Mouse (Mus musculus) gastrocnemius, adult 2 months (tissue): ENCODE measurements around the gene Gpatch2. TPM values are rescaled to one million over a fixed set of nuclear protein-coding genes. Genes with fewer than 3 reads are reported as not detected.

Source experiments
- DNase-seq: peaks from one replicate; pipeline ENCODE4 v3.0.0; 2022
- H3K27ac ChIP-seq: fragments of 200-600 bp; 2 replicates; pipeline ENCODE4 v1.8.1; 2022; ENCODE audit warnings: mild to moderate bottlenecking
- H3K4me3 ChIP-seq: fragments of 200-600 bp; 2 replicates; pipeline ENCODE4 v1.8.1; 2022; ENCODE audit warnings: mild to moderate bottlenecking, moderate library complexity
- CTCF ChIP-seq: fragments of 200-600 bp; IDR thresholded peaks from 2 replicates; pipeline ENCODE4 v1.8.1; 2022; ENCODE audit warnings: antibody characterized with exemption, mild to moderate bottlenecking, moderate library complexity
- intact Hi-C: fragments of 180-260 bp; cut with DNase I; formaldehyde crosslinking; loops from one replicate; pipeline ENCODE4 v1.15.1; 2025
- total RNA-seq, 2 experiments: library from RNA; stranded (reverse); gene quantifications; 2 replicates each; pipeline ENCODE4 v1.2.3; 2021

Gpatch2 gene
- total RNA-seq, 2 experiments from 2014 or later: 10.5 to 10.6 TPM

DNA sequence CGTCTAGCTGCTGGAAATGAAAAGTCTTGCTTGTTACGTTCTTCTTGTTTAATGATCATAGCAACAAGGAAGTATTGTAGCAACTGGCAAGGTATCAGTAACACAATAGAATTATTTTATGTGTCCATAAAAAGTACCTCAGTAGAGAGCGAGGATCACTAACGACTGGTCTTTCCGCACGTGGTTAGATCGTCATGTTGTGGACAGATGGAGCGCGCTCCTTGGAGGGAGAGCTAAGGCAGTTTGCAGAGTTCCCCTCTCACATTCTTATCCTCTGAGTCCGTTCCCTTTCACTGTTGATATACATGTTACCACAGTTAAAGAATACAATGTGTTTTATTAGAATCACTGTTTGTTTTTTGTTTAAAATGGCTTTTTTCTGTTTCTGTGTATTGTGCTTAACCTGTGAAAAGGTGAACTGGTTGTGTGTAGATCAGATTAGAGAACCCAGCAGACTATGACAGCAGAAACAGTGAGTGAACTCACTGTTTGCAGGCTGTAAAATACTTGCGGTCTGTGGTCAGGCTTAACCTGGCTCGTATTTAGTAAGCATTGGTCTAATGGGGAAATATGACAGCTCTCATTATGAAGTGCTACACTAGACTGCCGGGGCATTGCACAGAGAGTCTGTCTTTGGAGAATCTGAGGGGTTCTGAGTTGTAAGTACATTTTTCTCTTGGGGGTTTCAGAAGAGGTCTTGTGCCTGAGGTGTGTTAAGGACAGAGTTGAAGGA is 13.3 kb downstream of the Gpatch2 start:
- DNase-seq: no peak
- intact Hi-C loops: no loop called here
- Histone ChIP-seq H3K27ac (no peak overlapping the region), H3K4me3 (no peak overlapping the region)
- TF ChIP-seq CTCF: no peak

DNA sequence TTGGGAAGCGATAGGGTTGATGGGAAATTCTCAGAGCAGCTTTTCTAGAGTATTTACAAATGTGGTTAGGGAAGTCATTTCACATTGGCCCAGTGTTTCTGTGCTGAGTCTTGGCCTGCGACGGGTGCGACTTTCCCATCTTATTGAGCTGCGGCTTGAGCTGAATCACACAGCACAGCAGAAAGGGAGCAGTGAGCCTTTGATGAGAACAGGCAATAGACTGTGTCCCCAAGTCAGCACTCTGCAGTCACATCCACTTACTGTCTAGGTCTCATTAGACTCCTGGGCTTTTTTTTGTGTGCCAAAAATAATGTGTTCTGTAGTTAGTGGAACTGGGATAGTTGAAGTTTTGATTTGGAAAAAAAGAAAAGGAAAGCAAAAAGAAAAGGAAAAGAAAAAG is 14.9 kb downstream of the Gpatch2 start:
- Histone ChIP-seq H3K27ac (no peak overlapping the region), H3K4me3 (no peak overlapping the region)
- intact Hi-C loops: no loop called here
- TF ChIP-seq CTCF: no peak
- no peak for DNase-seq

DNA sequence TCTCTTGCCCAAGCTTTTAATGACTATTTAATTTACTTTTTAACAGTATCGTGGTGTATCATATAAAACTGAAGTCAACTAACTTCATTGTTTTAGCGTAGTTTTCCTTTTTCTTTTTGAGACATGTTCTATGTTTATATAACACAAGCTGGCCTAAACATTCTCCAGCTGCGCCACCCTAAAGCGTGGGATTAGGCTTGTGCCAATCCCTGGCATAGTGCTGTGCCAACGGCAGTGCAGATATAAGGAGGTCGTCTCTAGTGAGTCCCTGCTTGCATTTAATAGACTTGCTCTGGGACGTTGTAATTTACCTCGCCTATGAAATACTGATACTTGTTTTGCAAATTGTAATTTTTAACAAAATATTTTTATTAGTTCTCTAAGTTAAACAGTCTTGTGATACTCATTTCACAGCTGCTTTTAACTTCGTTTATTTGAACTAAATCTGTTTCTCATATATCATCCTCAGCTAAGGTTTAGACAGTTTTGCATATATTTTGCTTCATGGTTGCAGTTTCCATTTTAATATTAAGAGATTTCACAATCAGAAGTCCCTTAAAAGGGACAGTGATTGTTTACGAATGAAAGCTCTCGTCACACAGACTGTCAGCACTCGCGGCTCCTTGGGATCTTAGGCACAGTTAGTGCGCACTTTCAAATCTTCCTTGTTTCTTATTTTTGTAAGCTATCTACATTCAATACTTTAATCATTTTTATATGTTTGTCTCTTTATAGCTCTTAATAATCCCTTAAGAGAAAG is 17.1 kb downstream of the Gpatch2 start:
- intact Hi-C loops: no loop called here
- no peak for TF ChIP-seq CTCF
- Histone ChIP-seq H3K4me3 (no peak overlapping the region), H3K27ac (no peak overlapping the region)
- no peak for DNase-seq

DNA sequence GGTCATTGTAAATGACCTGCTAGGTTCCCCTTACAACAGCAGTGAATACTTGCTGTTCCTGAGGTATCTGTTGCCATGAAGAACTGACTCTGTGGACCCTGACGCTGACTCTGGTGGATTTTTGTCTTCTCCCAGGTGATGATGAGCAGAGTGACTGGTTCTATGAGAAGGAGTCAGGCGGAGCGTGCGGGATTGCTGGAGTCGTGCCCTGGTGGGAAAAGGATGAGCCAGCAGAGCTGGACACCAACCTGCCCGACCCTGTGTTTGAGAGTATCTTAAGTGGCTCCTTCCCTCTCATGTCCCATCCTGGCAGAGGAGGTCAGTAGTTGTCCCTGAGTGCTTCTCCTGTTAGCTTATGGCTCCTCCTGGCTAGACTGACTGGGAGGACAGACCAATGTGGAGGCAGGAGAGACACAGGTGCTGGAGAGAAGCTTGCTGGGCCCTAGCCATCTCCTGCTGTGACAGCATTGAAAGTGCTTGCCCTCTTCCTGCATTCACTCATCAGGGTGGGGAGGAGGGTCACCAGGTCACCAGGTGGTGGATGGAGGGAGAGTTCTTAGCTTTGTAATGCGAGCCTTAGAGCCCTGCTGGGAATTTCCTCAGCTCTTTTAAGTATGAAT is 17.8 kb downstream of the Gpatch2 start:
- no peak for TF ChIP-seq CTCF
- intact Hi-C loops: no loop called here
- DNase-seq: no peak
- Histone ChIP-seq H3K4me3 (no peak overlapping the region), H3K27ac (no peak overlapping the region)

DNA sequence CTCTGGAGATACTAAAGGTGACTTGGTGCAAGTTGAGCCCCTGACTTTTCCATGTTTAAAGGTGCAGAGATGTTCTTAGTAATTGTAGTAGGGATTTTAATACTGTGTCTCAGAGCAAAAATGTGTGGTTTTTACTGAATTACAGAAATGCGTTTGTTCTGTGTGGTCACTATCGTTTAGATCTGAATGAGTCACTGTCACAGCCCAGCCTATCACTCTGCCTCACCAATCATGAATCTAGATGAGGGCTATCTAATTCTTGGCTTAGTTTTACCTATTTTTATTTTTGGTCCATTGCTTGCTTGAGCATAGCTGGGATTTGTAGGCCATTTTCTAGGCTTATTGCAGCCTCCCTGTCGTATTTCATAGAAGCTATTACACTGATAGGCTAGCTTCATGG is 19.9 kb downstream of the Gpatch2 start:
- no peak overlapping the region for H3K4me3 ChIP-seq
- intact Hi-C loops: no loop called here
- no peak for DNase-seq
- TF ChIP-seq CTCF: no peak
- no peak overlapping the region for H3K27ac ChIP-seq

DNA sequence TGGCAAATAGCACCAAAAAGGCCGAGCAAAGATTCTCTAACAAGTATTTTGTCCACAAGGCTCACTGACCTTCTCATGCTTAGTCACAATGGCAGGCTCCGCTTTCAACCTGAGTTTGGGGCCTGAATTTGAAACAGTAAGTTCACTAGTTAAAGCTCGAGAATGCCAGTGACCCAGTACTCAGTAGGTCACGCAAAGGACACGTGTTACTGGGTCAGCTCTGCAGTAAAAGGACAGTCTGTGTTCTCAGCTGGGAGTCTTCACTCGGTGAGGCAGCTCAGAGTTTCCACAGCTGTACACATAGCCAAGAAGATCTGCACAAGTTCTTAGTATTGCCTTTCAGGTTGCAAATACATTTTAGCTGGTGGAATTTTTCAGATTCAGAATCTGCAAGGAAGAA is 21.0 kb downstream of the Gpatch2 start:
- Histone ChIP-seq H3K4me3 (no peak overlapping the region), H3K27ac (no peak overlapping the region)
- TF ChIP-seq CTCF: no peak
- intact Hi-C loops: no loop called here
- no peak for DNase-seq

DNA sequence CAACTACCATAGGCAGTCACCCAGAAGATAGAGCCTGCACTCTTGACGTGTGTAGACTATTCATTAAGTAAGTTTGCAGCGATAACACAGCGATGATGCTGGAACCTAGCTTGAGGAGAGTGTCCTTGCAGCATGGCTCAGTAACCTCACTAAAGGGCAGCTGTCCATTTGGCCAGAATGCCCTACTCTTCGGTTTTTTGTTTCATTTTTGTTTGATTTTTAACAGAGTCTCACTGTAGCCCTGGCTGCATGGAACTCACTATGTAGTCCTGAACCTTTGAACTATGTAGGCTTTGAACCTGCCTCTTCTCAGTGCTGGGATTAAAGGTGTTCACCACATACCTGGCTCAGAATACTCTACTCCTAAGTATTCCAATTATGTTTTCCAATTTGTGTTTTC is 22.8 kb downstream of the Gpatch2 start:
- intact Hi-C loops: no loop called here
- no peak for TF ChIP-seq CTCF
- Histone ChIP-seq H3K4me3 (no peak overlapping the region), H3K27ac (no peak overlapping the region)
- DNase-seq: no peak

DNA sequence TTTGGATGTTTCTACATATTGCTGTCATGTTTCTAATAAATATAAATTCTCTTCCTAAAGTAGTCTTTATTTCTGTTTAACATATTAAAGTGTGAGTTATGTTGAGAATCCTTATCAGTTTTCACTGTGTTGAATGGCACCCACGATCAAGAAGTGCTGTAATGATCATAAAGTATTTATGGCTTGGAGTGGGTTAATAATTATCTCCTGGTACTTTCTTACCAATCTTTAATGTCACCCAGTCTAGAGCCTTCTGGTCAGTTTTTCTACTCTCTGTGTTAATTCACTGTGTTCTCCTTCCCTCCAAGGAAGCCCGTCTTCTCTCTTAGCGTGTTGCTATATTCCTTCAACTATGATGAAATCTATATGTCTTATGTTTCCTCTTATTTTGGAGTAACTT is 25.0 kb downstream of the Gpatch2 start:
- intact Hi-C loops: no loop called here
- H3K4me3 ChIP-seq: no peak overlapping the region
- no peak overlapping the region for H3K27ac ChIP-seq
- no peak for DNase-seq
- no peak for TF ChIP-seq CTCF

DNA sequence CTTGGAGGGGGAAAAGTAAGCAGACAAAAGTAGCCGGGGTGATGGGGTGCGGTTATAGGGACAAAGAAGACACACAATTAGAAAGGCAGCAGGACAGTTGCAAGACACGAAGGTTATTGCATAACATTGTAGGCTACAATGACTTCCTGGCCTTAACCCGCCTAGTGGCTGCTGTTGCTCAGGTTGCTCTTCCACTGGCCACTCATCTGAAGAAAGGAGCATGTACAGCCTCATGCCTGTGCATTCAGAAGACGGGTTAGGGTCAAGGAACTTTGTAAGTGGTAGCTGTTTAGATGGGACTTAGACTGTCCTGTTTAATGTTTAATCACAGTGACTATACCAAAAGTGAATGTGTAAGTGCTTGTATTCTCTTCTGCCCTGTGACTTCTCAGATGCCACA is 26.0 kb downstream of the Gpatch2 start:
- Histone ChIP-seq H3K4me3 (no peak overlapping the region), H3K27ac (no peak overlapping the region)
- no peak for TF ChIP-seq CTCF
- no peak for DNase-seq
- intact Hi-C loops: no loop called here

DNA sequence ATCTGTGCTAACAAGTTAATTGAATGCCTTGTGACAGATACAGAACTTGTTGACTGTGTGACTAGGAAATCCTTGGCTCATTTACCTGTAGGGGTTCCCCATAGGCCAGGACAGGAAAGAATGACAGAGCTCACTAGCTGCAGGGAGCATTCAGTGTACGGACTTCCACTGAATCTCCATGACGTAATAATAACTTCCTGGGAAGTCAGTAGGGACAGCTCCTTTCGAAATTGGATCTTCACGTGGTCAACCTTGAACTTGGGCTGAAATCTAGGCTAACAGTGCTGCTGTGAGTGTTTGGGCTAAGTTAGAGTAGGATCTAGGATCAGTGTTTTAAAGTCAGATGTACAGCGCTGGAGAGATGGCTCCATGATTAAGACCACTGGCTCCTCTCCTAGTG is 29.4 kb downstream of the Gpatch2 start:
- Histone ChIP-seq H3K4me3 (no peak overlapping the region), H3K27ac (no peak overlapping the region)
- TF ChIP-seq CTCF: no peak
- intact Hi-C loops: no loop called here
- DNase-seq: no peak

DNA sequence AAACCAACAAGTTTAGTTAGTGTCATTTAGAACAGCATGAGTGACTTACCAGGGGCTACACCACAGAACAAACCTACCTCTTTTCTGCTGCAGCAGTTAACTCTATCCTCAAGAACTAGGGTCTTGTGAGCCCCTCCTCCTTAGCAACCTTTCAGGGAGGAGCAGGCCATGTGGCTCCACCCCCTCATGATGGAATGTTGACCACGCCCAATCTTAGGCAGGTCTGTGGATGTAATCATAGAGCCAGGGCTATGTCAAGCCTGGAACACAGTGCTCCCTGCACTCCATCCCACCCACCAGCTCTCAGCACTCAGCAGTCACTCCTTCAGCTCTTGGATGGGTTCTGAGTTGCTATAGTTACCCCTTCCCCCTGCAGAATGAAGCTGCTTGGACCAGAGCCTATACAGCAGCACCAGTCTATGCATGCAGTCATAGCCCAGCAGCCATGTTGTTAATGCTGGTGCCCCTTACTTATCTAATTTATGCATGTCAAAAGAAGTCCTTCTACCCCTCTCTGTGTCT is 35.5 kb downstream of the Gpatch2 start:
- H3K27ac ChIP-seq: no peak overlapping the region
- no peak for DNase-seq
- intact Hi-C loops: no loop called here
- no peak for TF ChIP-seq CTCF
- H3K4me3 ChIP-seq: no peak overlapping the region

DNA sequence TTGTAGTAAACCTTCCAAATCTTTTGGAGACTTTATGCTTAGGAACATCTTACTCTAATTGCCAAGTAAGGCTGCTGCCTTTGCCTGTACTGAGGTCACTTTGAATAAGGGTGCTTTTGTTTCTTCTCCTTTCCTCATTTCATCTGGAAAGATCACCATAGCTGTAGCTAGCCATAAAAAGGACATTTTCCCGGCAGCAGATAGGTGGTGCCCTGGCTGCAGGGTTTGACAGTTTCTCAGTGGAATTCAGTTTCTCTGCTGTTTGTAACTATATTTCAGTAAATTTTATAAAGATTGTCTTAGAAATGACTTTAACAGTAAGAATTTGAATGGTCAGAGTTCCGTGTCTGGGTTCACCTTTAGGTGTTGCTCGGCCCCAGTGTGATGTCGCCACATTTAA is 43.4 kb downstream of the Gpatch2 start:
- H3K27ac ChIP-seq: no peak overlapping the region
- TF ChIP-seq CTCF: peak; percentile 10; the same call in 1 of the 2 replicates
- intact Hi-C loops: no loop called here
- no peak overlapping the region for H3K4me3 ChIP-seq
- no peak for DNase-seq

DNA sequence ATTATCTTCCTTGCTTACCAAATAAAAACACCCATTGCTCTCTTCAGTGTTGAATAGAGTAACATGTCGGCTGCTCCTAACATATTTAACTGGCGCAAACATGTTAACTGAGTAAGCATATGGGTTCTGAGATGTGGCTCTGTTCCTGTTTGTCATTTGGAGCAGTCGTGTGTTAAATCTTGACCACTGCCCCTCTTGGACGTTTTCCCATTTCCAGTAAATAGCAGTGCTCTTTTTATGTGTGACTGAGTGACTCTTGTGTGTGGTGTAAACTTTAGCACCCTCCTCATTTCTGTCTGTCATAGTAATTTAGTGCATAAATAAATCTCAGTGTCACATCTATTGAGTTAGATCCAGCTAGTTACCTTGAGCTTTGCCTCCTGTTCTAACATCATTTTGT is 52.3 kb downstream of the Gpatch2 start:
- no peak for TF ChIP-seq CTCF
- intact Hi-C loops: no loop called here
- Histone ChIP-seq H3K27ac (no peak overlapping the region), H3K4me3 (no peak overlapping the region)
- DNase-seq: no peak
